In the genomic region with DNA sequence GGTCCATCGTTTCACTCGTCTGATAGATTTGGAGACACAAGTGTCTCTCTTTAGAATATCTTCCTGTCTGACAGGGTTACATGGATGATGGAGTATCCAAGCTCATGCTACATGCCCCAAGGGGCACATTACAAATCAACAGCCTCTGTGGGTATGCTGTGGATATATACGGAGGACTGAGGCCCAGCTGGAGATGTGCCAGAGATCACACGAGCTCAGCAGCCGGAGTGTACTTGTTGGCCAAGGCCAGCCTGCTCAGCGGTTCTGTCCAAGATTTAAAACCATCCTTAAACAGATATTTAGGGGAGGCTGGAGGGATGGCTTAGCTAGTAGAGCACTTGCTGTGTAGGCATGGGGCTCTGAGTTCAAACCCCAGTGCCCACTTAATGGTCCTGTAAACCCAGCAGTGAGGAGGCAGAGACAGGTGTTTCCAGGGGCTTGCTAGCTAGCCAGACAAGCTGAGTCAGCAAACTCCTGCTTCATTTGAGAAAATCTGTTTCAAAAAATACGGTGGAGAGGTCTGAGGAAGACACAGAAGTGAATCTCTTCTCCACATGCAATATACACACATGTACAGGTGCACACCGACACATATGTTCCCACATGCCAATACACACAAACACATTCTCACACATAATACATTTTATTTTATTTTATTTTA, we compare ENCODE assay signal across 14 mouse cellular contexts.
DNase-seq lines count a peak whose midpoint lies in the region; ATAC-seq and TF ChIP-seq lines count a peak whose summit lies in the region.
"Had no signal": no experiment of that assay in that cellular context is flagged by ENCODE, and none has a peak within 500 bp of the region (broad histone marks: within the 10 kb centered on the region; RNA-seq: fewer than 3 reads in every experiment).

No protein-coding gene starts in this region.

- H3K9ac ChIP-seq in lung, embryonic 16.5 days (ENCODE audit: low read length) = no peak overlapping the region
- no peak overlapping the region for H3K9ac ChIP-seq in hindbrain, postnatal 0 days (replicated peaks; ENCODE audit: low read length)
- H3K9ac ChIP-seq in stomach, postnatal 0 days (ENCODE audit: low read length) = no peak overlapping the region
- H3K9ac ChIP-seq: liver, embryonic 13.5 days; midbrain, embryonic 15.5 days had no signal

- H3K4me2 ChIP-seq in lung, embryonic 16.5 days (ENCODE audit: low read depth, low read length) = no peak overlapping the region
- H3K4me2 ChIP-seq in hindbrain, postnatal 0 days (ENCODE audit: low read depth, low read length) = no peak overlapping the region
- H3K4me2 ChIP-seq in stomach, postnatal 0 days (replicated peaks; ENCODE audit: low read depth) = no peak overlapping the region
- H3K4me2 ChIP-seq: liver, embryonic 13.5 days; midbrain, embryonic 15.5 days had no signal

- peak; percentile 45; the same call in 1 of the 2 replicates for ATAC-seq in lung, embryonic 16.5 days (ENCODE audit: low read depth)
- ATAC-seq in hindbrain, postnatal 0 days = no peak
- ATAC-seq in stomach, postnatal 0 days (ENCODE audit: low FRiP score, low TSS enrichment) = no peak

- H3K9me3 ChIP-seq in lung, embryonic 16.5 days (ENCODE audit: control insufficient read depth, low read length) = no peaks in the 10 kb centered on the region
- H3K9me3 ChIP-seq in hindbrain, postnatal 0 days (ENCODE audit: low read length) = no peaks in the 10 kb centered on the region
- no peaks in the 10 kb centered on the region for H3K9me3 ChIP-seq in stomach, postnatal 0 days (ENCODE audit: control insufficient read depth, low read length)
- H3K9me3 ChIP-seq: liver, embryonic 13.5 days; midbrain, embryonic 15.5 days had no signal

- peak; percentile 25 for DNase-seq in adrenal gland, postnatal 10 days
- no peak for DNase-seq in adrenal gland, adult 8-10 months
- DNase-seq in lung, postnatal 25 days (ENCODE audit: low spot score) = no peak
- DNase-seq in adrenal gland, postnatal 25 days = peak; percentile 39
- DNase-seq in hindbrain, postnatal 0 days (ENCODE audit: low spot score) = peak; percentile 49
- no peak for DNase-seq in kidney, postnatal 25 days
- DNase-seq in stomach, postnatal 0 days (ENCODE audit: low spot score) = no peak
- DNase-seq: cerebellum, adult 9-10 months; heart, adult 11 months; liver, embryonic 13.5 days had no signal

- 39% methylated on average over 8 of the region's 8 CpGs for WGBS in lung, embryonic 16.5 days
- 32% methylated on average over 8 of the region's 8 CpGs for WGBS in hindbrain, postnatal 0 days
- 39% methylated on average over 8 of the region's 8 CpGs for WGBS in stomach, postnatal 0 days

- H3K27ac ChIP-seq in lung, embryonic 16.5 days (ENCODE audit: low read length) = no peak overlapping the region
- no peak overlapping the region for H3K27ac ChIP-seq in hindbrain, postnatal 0 days
- no peak overlapping the region for H3K27ac ChIP-seq in stomach, postnatal 0 days (replicated peaks)
- H3K27ac ChIP-seq: liver, embryonic 13.5 days; macrophage; midbrain, embryonic 15.5 days had no signal

- H3K4me1 ChIP-seq in lung, embryonic 16.5 days (replicated peaks; ENCODE audit: control insufficient read depth, insufficient read depth, low read length) = no peaks in the 10 kb centered on the region
- no peaks in the 10 kb centered on the region for H3K4me1 ChIP-seq in hindbrain, postnatal 0 days (ENCODE audit: insufficient read depth, low read length)
- no peaks in the 10 kb centered on the region for H3K4me1 ChIP-seq in stomach, postnatal 0 days (replicated peaks; ENCODE audit: control insufficient read depth, insufficient read depth)
- H3K4me1 ChIP-seq: liver, embryonic 13.5 days had no signal

- TF ChIP-seq EP300 in stomach, postnatal 0 days (optimal IDR thresholded peaks at IDR 0.05) = no peak

- no peak overlapping the region for H3K4me3 ChIP-seq in lung, embryonic 16.5 days (ENCODE audit: low read length)
- no peak overlapping the region for H3K4me3 ChIP-seq in hindbrain, postnatal 0 days (ENCODE audit: low read length)
- no peak overlapping the region for H3K4me3 ChIP-seq in stomach, postnatal 0 days (ENCODE audit: low read depth, low read length)
- H3K4me3 ChIP-seq: erythroblast, embryonic 14.5 days; liver, embryonic 13.5 days; midbrain, embryonic 15.5 days had no signal

- no peak for TF ChIP-seq CTCF in hindbrain, postnatal 0 days (IDR thresholded peaks at IDR 0.05; ENCODE audit: low read depth)
- no peak for TF ChIP-seq CTCF in stomach, postnatal 0 days (IDR thresholded peaks at IDR 0.05; ENCODE audit: low read depth)

- no peaks in the 10 kb centered on the region for H3K27me3 ChIP-seq in lung, embryonic 16.5 days (ENCODE audit: control insufficient read depth, insufficient read depth, low read depth, low read length)
- no peaks in the 10 kb centered on the region for H3K27me3 ChIP-seq in hindbrain, postnatal 0 days (ENCODE audit: insufficient read depth, low read length)
- no peaks in the 10 kb centered on the region for H3K27me3 ChIP-seq in stomach, postnatal 0 days (ENCODE audit: control insufficient read depth, insufficient read depth, low read length)
- H3K27me3 ChIP-seq: liver, embryonic 13.5 days; midbrain, embryonic 15.5 days had no signal

- no peaks in the 10 kb centered on the region for H3K36me3 ChIP-seq in lung, embryonic 16.5 days (ENCODE audit: control insufficient read depth, insufficient read depth, low read length)
- no peaks in the 10 kb centered on the region for H3K36me3 ChIP-seq in hindbrain, postnatal 0 days (ENCODE audit: insufficient read depth, low read length)
- no peaks in the 10 kb centered on the region for H3K36me3 ChIP-seq in stomach, postnatal 0 days (ENCODE audit: control insufficient read depth, insufficient read depth, low read length)
- H3K36me3 ChIP-seq: liver, embryonic 13.5 days; midbrain, embryonic 15.5 days had no signal

Comparison
In these comparisons a context has a peak if more than half of its experiments do, and no peak if none do; other contexts are left out.
1. DNase-seq: peak in adrenal gland, postnatal 10 days (single experiment), adrenal gland, postnatal 25 days (single experiment) and hindbrain, postnatal 0 days (single experiment); none in adrenal gland, adult 8-10 months (single experiment), lung, postnatal 25 days (single experiment), kidney, postnatal 25 days (0 of 2) and stomach, postnatal 0 days (single experiment).